Mouse (Mus musculus): Measurements from ENCODE around the gene Vamp4. TPM values are rescaled to one million over a fixed set of nuclear protein-coding genes. Genes with fewer than 3 reads are reported as not detected.

Gene Vamp4
- polyA plus RNA-seq, 1 experiment, result 14.6 TPM

GRCm38 (mm10) chr1:162563236-162563635, 7.1 kb upstream of the Vamp4 start:
- Histone ChIP-seq H3K79me2 (ENCODE audit: control insufficient read depth, insufficient read depth) (no peaks in the 10 kb centered on the region), H3K36me3 (ENCODE audit: control insufficient read depth, insufficient read depth) (no peaks in the 10 kb centered on the region), H3K4me2 (ENCODE audit: low read depth) (no peak overlapping the region), H3K27me3 (ENCODE audit: control insufficient read depth, insufficient read depth, insufficient read length) (no peaks in the 10 kb centered on the region), H3ac (ENCODE audit: control insufficient read depth, insufficient read length) (no peak overlapping the region), H3K4me3 (no peak overlapping the region)
- TF ChIP-seq TCF3 (IDR thresholded peaks at IDR 0.05; ENCODE audit: insufficient read length, low read depth) (no peak), E2F4 (IDR thresholded peaks at IDR 0.05; ENCODE audit: insufficient read depth) (no peak), REST (IDR thresholded peaks at IDR 0.05; ENCODE audit: insufficient read depth, insufficient read length) (no peak), CEBPB (IDR thresholded peaks at IDR 0.05; ENCODE audit: insufficient read depth, poor library complexity, severe bottlenecking) (no peak), POLR2AphosphoS2 (IDR thresholded peaks at IDR 0.05; ENCODE audit: insufficient read length, low read depth) (no peak), MAX (IDR thresholded peaks at IDR 0.05; ENCODE audit: low read depth) (no peak)

- TF ChIP-seq MAX (IDR thresholded peaks at IDR 0.05; ENCODE audit: low read depth), result no peak
- Histone ChIP-seq H3K36me3 (ENCODE audit: control insufficient read depth, insufficient read depth) (no peaks in the 10 kb centered on the region), H3K4me3 (no peak overlapping the region), H3K79me2 (ENCODE audit: control insufficient read depth, insufficient read depth) (no peaks in the 10 kb centered on the region), H3ac (ENCODE audit: control insufficient read depth, insufficient read length) (no peak overlapping the region), H3K27me3 (ENCODE audit: control insufficient read depth, insufficient read depth, insufficient read length) (no peaks in the 10 kb centered on the region), H3K4me2 (ENCODE audit: low read depth) (no peak overlapping the region)
Observed at GRCm38 (mm10) chr1:162564992-162565391, 5.3 kb upstream of the Vamp4 start.

DNA sequence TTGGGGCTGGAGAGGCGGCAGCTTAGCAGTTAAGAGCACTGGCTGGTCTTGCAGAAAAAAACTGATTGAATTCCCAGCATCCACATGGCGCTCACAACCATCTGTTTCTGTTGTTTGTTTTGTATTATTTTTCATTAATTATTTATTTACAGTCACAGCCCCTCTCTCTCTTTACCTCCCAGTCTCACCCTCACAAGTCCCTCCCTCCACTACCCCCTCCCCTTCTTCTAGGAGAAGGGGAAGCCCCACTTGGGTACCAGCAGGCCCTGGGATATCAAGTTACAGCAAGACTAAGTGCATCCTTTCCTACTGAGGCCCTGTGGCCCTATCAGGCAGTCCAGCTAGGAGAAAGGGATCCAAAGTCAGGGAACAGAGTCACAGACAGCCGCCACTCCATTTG, 3.0 kb upstream of the Vamp4 start:
- no peak overlapping the region for H3K4me3 ChIP-seq
- no peaks in the 10 kb centered on the region for H3K36me3 ChIP-seq (ENCODE audit: control insufficient read depth, insufficient read depth)
- peaks cover 9% of the 10 kb centered on the region for H3K79me2 ChIP-seq (ENCODE audit: control insufficient read depth, insufficient read depth)
- peak overlapping the region; percentile 72 for H3K4me2 ChIP-seq (ENCODE audit: low read depth)
- TF ChIP-seq MYOG (IDR thresholded peaks at IDR 0.05; ENCODE audit: control insufficient read depth in 1 of 3, insufficient read depth in 1 of 3, insufficient read length in 2 of 3, low read depth in 2 of 3), result no peak
- TF ChIP-seq E2F4 (IDR thresholded peaks at IDR 0.05; ENCODE audit: insufficient read depth), result no peak
- TF ChIP-seq REST (IDR thresholded peaks at IDR 0.05; ENCODE audit: insufficient read depth, insufficient read length), result no peak
- no peak for TF ChIP-seq MAX (IDR thresholded peaks at IDR 0.05; ENCODE audit: low read depth)
- no peak for TF ChIP-seq TCF3 (IDR thresholded peaks at IDR 0.05; ENCODE audit: insufficient read length, low read depth)
- H3ac ChIP-seq (ENCODE audit: control insufficient read depth, insufficient read length), result no peak overlapping the region
- H3K27me3 ChIP-seq (ENCODE audit: control insufficient read depth, insufficient read depth, insufficient read length), result no peaks in the 10 kb centered on the region

DNA sequence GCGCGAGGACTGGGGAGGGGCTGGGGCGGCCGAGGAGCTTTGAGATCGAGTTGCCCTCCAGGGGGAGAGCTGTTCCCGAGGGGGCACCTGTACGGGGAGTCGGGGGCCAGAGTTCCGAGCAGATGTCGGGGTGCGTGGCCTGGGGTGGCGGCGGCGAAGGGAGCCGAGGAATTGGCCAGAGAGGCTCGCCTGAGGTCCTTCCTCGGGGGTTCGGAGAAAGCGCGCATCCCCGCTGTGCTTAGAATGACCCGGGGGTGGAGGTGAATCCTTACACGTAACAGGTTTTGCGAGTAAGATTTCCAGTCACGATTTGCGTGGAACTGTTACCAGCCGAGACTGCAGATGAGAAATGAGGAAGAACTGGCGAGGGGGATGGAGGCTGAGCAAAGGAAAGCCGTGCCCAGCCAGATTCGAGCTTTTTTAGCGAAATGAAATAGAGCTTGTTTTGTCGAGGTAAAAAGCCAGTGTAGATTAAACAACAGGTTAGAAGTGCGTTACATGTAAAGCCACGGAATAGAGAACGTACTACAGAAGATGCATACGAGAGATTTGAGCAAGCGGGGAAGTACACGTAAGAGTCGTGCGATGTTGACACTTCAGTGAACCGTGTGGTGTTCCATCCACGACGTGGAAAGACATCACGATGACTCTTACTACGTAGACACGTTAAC, 751 bp downstream of the Vamp4 start:
- peaks cover 18% of the 10 kb centered on the region for H3K36me3 ChIP-seq (ENCODE audit: control insufficient read depth, insufficient read depth)
- H3K79me2 ChIP-seq (ENCODE audit: control insufficient read depth, insufficient read depth), result peaks cover 18% of the 10 kb centered on the region
- H3K4me3 ChIP-seq, result peak overlapping the region; percentile 59
- no peaks in the 10 kb centered on the region for H3K27me3 ChIP-seq (ENCODE audit: control insufficient read depth, insufficient read depth, insufficient read length)
- peak overlapping the region; percentile 77 for H3ac ChIP-seq (ENCODE audit: control insufficient read depth, insufficient read length)
- peak overlapping the region; percentile 82 for H3K4me2 ChIP-seq (ENCODE audit: low read depth)
- TF ChIP-seq POLR2AphosphoS2 (IDR thresholded peaks at IDR 0.05; ENCODE audit: insufficient read length, low read depth) (peak; percentile 22), MYOG (IDR thresholded peaks at IDR 0.05; ENCODE audit: control insufficient read depth in 1 of 3, insufficient read depth in 1 of 3, insufficient read length in 2 of 3, low read depth in 2 of 3) (no peak)

DNA sequence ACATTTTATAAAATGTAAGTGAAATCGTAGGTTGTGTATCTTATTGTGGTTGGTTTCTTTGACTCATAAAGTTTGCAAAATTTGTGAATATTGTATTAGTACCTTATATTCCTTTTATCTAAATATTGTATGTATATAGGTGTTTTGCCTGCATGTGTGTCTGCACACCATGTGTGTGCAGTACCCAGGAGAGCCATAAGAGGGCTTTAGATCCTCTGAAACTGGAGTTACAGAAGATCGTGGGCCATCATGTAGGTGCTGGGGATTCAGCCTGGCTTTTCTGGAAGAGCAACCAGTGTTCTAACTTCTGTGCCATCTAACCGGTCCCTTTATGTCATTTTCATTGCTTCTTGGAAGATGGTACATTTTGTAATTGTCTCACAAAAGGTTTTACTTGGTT, 4.8 kb downstream of the Vamp4 start:
- peaks cover 18% of the 10 kb centered on the region for H3K79me2 ChIP-seq (ENCODE audit: control insufficient read depth, insufficient read depth)
- TF ChIP-seq POLR2A (IDR thresholded peaks at IDR 0.05; ENCODE audit: insufficient read length, low read depth) (no peak), TCF3 (IDR thresholded peaks at IDR 0.05; ENCODE audit: insufficient read length, low read depth) (no peak), POLR2AphosphoS2 (IDR thresholded peaks at IDR 0.05; ENCODE audit: insufficient read length, low read depth) (no peak), CEBPB (IDR thresholded peaks at IDR 0.05; ENCODE audit: insufficient read depth, poor library complexity, severe bottlenecking) (no peak), SRF (IDR thresholded peaks at IDR 0.05; ENCODE audit: control insufficient read depth, insufficient read length, low read depth) (no peak), REST (IDR thresholded peaks at IDR 0.05; ENCODE audit: insufficient read depth, insufficient read length) (no peak), TCF12 (IDR thresholded peaks at IDR 0.05; ENCODE audit: insufficient read depth, poor library complexity, severe bottlenecking) (no peak)
- no peak overlapping the region for H3K4me3 ChIP-seq
- H3K36me3 ChIP-seq (ENCODE audit: control insufficient read depth, insufficient read depth), result peaks cover 42% of the 10 kb centered on the region
- no peak overlapping the region for H3K4me2 ChIP-seq (ENCODE audit: low read depth)
- no peak overlapping the region for H3ac ChIP-seq (ENCODE audit: control insufficient read depth, insufficient read length)
- no peaks in the 10 kb centered on the region for H3K27me3 ChIP-seq (ENCODE audit: control insufficient read depth, insufficient read depth, insufficient read length)

- Histone ChIP-seq H3K4me3 (no peak overlapping the region), H3K36me3 (ENCODE audit: control insufficient read depth, insufficient read depth) (peaks cover 46% of the 10 kb centered on the region), H3K4me2 (ENCODE audit: low read depth) (no peak overlapping the region), H3K79me2 (ENCODE audit: control insufficient read depth, insufficient read depth) (no peaks in the 10 kb centered on the region), H3ac (ENCODE audit: control insufficient read depth, insufficient read length) (no peak overlapping the region), H3K27me3 (ENCODE audit: control insufficient read depth, insufficient read depth, insufficient read length) (no peaks in the 10 kb centered on the region)
- TF ChIP-seq SRF (IDR thresholded peaks at IDR 0.05; ENCODE audit: control insufficient read depth, insufficient read length, low read depth) (no peak), MAX (IDR thresholded peaks at IDR 0.05; ENCODE audit: low read depth) (no peak), CEBPB (IDR thresholded peaks at IDR 0.05; ENCODE audit: insufficient read depth, poor library complexity, severe bottlenecking) (no peak), E2F4 (IDR thresholded peaks at IDR 0.05; ENCODE audit: insufficient read depth) (no peak), TCF3 (IDR thresholded peaks at IDR 0.05; ENCODE audit: insufficient read length, low read depth) (no peak), REST (IDR thresholded peaks at IDR 0.05; ENCODE audit: insufficient read depth, insufficient read length) (no peak), MYOG (IDR thresholded peaks at IDR 0.05; ENCODE audit: control insufficient read depth in 1 of 3, insufficient read depth in 1 of 3, insufficient read length in 2 of 3, low read depth in 2 of 3) (no peak), MYOD1 (IDR thresholded peaks at IDR 0.05; ENCODE audit: control insufficient read depth in 1 of 3, insufficient read length in 2 of 3, low read depth in 2 of 3) (no peak), TCF12 (IDR thresholded peaks at IDR 0.05; ENCODE audit: insufficient read depth, poor library complexity, severe bottlenecking) (no peak), USF1 (IDR thresholded peaks at IDR 0.05; ENCODE audit: low read depth) (no peak), POLR2AphosphoS2 (IDR thresholded peaks at IDR 0.05; ENCODE audit: insufficient read length, low read depth) (no peak), POLR2A (IDR thresholded peaks at IDR 0.05; ENCODE audit: insufficient read length, low read depth) (no peak)
Observed at GRCm38 (mm10) chr1:162582884-162583283, 12.6 kb downstream of the Vamp4 start.
